Mouse (Mus musculus) right cerebral cortex, postnatal 10 days (tissue): ENCODE data around the gene Usp6nl.

Experiments used
- DNase-seq, 2 experiments: peaks; one replicate each; pipeline ENCODE4 v3.0.0; 2021; ENCODE audit warnings: low spot score in 2 of 2

Gene Usp6nl

DNA sequence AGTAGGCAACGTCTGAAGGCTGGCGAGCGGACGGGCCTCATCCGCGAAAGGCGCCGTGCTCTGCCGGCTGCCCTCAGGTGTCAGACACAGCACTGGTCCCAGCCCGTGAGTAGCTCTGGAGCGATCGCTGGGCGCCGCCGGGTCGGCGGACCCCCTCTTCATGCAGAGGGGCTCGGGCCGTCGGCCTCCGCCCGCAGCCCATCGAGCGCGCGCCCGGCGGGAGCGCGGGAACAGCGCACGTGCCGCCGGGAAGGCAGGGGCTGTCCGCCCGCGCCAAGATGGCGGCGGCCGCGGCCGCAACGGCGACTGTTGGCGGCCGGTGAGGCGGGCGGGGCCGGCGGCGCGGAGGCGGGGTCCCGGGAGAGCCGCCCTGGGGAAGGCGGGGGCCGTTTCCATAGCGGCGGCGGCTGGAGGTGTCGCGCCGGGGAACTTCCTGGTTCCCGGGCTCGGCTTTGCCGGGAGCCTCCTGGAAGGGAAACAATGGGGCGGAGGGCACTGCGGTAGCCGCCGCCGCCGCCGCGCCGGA lies at the start of gene Usp6nl:
Gene Usp6nl, plus strand, starts transcription at position 292 of the 526 bp plus-strand sequence.
- peak; percentile 85 to 87 for DNase-seq

DNA sequence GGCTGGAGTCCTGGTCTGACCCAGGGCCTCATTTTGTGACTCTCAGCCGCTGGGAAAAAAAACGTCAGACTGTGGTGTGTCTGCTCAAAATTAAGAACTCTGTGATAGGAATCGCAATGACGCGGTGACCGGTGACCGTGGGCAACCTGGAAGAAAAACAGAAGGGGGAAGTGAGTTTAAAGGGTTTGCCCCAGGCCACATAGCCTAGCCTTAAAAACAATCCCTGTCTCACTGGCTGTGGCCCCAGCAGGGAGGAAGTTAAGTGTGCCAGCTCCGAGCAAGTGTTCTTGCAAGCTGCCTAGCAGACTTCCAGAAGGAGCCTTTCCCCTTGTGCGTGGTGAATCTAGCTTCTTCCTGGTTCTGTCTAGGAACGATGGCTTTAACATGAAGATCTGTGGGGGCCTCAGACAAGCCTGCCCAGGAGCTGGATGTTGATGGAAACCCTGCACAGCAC lies 49.0 kb upstream of the Usp6nl start:
- peak; percentile 54 to 55 for DNase-seq

DNA sequence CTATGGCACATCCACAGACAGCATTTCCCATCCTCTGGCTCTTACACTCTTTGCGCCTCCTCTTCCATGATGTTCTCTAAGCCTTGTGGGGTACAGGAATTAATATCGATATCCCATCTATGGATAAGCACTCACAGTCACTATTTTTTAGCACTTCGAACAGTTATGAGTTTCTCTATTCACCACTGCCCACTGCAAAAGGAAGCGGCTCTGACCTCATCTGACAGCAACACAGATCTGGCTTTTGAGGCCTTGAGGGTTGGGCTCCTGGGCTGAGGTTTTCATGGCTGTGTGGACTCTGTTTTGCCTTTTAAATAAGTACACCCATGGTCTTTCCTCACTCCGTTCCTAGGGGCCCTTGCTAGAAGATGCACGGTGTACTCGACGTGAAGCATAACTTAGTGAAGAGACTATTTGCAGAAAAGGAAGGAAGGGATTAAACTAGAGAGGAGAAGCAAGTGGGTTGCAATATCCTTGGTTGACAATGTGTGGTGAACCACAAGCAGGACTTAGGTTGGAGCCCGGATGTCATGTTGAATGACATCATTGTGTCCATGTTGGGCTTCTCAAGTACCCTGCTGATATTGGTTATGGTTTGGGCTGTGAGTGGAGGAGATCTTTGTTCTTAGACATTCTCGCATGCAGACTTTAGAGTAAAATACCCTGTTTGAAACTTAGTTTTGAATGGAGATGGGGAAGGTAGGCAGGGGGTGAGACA lies 43.5 kb upstream of the Usp6nl start:
- DNase-seq = no peak

DNA sequence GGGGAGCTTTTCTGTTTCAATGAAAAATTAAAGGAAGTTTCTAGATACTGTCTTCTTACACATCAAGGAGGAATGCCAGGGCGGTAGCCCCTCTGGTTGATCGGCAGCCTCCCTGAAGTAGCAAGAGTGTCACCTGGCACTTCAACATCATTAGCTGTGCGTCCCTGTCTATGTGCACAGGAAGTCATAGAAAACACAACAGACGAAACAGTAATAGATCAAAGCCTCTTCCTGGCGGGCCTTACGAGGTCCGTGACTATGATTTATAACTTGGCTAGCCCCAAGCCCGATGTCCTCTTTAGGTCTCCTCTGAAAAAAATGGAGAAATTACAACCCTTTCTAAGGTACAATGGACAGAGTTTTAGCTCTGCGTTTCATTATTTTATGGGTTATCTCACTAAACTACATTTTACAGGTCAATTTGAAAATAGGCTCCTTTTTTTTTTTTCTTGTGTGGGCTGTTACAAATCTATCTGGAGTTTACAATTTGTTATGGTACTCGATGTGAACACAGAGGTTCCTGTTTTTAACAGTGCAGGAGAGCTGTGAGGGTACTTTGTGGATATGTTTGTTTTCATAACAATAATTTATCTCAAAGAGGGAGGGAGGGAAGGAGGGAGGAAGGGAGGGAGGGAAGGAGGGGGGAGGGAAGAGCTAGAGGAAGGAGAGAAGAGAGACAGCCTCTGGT lies 42.7 kb upstream of the Usp6nl start:
- no peak for DNase-seq

DNA sequence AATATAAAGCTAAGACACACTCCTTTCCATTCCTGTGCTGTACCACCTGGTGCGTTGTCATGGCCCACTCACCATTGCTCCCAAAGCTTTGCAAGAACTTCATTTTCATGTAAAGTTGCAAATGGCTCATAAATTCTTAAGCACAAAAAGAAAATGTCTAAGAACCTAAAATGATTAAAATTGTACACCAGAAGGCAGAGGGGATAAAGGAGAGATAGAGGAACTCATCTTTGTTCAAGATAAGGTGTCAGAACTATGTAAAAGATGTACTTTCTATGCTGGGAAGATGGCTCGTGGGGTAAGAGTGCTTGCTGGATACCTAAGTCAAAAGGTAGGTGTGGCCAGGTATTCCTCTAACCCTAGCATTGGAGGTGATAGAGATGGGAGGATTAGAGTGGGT lies 38.9 kb upstream of the Usp6nl start:
- DNase-seq = no peak

DNA sequence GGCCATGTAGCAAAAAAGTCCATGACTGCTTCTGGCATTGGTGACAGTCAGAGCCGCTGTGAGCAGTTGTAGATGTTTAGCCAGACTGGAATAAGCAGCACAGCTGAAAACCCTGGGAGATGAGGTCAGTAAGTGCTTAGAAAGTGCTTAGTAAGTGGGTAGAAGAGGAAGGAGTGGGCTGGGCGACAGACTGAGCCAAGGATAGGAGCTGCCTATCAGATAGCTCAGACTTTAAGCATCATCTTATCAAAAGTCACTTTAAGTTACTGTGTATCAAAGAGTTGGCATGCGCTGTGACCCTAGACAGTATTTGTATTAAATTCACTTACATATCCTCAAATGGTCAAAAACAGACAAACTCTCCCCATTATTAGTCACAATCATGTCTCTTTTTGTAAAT lies 37.7 kb upstream of the Usp6nl start:
- DNase-seq = no peak

DNA sequence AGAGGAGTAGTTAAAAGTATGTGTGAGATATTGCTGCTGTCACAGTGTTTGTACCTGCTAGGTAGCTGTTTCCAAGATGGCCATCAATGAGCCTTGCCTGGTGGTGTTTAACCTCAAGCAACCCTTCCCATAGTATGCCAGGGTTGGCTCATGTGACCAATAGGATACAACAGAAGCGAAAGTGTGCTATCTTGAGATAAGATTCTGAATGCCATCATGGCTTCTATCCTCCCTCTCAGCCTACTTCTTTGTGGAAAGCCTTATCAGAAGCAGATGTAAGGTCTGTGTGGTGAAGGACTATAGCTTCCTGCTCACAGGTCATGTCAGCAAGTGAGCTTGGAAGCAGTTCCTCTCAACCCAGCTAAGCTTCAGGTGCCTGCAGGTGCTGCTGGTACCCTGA lies 36.7 kb upstream of the Usp6nl start:
- no peak for DNase-seq

DNA sequence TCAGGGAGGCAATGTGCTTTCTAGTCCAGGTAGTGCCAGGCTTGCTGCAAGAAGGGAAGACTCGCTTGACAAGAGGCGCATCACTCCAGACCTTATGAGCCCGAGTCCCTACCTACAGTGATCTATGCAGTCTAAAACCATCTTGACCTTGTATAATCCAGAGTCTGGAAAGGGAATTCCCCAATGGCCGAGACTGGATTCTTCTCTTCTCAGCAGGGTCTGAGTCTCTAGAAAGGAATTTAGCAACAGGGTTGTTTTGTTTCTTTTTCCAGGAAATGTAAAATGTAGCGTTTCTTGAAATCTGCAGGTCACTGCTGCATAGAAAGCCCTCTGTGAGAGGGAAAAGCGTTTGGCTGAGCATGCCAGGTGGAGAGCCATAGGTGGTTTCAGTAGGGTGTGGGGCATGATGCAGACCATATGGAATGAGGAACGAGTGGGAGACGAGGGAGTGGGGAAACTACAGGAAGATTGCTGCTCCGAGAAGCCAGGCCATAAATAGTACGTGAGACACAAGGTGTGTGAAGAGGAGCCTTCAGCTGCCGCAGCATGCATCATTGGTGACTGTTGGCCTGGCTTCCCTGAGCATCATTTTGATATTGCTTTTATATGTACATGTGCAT lies 28.5 kb upstream of the Usp6nl start:
- no peak for DNase-seq

DNA sequence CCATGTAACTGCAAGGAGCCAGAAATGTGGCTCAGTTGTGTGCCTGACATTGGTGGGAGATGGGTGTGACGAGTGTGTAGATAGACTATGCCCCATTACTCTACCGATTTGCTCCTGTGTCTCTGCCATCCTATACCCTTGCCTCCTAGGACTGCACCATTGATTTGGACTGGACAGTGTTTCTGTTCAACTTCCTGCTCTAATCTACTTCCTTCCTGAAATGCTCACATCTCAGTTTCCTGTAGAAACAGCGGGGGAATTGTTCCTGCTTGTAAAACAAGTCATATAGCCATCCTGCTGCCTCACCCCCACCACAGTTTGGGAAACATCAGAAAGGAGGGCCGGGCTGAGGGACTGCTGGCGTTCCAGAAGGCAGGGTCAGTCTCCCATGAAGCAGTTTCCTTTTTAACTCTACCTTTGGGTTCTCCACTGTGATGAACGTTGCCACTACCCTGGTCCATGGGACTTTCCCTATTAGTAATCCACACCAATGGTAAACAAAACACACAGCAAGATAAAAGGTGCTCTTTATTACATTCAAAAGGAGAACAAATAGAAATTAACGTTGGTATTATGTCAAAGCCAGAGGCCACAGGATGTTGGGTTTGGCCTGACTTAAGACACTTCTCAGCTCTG lies 27.4 kb upstream of the Usp6nl start:
- DNase-seq = no peak

DNA sequence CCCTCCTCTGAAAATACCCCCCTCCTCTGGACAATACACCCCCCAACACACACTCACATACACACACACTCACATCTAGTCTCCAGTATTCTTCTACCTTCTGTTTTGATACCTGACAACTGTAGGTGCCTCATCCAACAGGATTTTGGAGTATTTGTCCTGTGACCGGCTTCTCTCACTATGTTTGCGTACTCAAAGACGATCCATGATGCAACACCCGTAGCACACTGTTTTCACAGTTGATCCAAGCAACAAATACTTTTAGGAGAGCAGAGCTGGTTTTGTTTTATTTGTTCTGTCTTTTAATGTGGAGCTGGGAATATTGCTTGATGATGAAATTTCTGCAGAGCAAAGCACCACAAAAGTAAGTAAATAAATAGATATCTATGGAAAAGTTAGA lies 17.7 kb upstream of the Usp6nl start:
- no peak for DNase-seq

DNA sequence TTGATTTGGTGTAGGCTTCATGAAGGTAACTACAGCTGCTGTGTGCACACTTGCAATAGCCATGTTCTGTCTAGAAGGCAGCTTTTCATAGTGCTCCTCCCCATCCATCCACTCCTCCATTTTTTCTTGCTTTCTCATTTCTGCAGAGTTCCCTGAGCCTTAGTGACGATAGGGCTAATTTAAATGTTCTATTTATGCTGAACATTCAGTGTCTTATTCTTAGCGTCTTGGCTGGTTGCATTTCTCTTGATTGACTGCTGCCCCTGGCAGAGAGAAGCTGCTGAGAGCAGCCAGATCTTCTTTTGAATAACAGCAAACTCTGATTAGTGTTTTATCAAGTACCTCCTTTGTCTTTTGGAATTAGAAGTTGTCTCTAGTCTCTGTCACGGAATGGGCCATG lies 15.6 kb upstream of the Usp6nl start:
- DNase-seq = peak in 1 of 2 experiments; percentile 43

DNA sequence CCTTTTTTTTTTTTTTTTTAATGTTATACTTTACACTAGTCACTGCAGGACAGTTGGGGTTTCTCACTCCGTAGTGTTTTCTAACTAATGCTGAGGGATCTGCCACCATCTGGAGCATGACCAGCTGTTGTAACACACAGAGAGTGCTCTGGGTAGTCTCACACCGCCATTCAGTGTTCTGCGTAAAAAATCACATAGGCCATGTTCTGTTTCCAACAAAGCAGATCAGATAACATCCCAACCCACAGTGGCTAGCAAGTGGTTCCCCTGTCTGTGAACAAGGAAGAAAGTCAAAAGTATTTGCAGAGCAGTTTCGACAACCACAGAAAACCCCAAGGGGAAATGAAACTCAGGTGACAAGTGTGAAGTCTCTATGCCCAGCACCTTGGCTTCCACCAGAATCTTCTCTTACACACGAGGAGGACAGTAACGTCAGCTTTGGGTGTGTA lies 13.1 kb upstream of the Usp6nl start:
- no peak for DNase-seq

DNA sequence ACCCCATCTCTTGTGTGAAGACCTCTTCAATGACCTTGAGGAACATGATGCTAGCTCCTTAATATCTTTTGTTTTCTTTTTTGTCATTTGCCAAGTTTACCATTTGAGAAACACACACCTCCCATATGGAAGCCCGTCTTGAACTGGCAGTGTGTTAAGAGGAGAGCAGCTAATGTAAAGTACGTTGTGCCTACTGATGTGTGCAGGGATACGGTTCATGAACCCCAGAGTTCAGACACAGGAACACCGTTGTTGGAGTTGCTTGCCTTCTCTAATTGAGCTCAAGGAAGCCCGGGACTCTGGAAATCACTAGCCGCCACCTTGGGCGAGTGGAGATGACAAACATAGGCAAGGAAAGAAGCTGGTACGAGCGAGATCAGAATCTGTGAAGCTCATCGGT lies 9.7 kb upstream of the Usp6nl start:
- DNase-seq = no peak

DNA sequence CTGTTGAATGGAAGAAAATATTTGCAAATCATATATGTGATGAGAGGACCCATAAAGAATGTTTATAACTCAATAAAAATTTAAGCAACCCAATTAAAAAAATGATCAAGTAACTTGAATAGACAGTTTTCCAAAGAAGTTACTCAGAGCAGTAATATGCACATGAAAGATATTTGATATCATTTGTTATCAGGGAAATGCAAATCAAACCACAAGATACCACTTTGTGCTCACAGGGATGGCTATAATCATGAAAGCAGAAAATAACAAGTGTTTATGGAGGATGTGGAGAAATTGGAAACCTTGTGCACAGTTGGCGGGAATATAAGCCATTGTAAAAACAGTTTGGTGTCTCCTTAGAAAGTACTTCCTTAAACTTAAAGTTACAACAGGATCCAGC lies 8.7 kb upstream of the Usp6nl start:
- DNase-seq = no peak

DNA sequence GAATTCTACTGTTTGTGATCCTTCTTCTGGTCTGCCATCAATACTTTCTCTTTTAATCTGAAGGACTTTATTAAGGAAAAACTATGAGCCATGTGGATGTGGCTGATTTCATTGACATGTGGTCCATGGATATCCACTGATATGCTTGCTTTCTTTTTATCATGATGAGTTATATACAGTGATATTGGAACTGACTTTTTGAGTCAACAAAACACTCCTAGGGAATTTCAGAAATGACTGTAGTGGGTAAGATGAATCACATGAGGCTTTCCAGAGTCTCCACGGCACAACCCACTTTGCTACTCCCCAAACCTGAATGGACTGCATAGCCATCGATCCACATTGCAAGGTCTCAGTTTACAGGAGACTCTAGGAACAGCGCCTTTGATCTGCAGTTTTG lies 2.3 kb upstream of the Usp6nl start:
- no peak for DNase-seq

DNA sequence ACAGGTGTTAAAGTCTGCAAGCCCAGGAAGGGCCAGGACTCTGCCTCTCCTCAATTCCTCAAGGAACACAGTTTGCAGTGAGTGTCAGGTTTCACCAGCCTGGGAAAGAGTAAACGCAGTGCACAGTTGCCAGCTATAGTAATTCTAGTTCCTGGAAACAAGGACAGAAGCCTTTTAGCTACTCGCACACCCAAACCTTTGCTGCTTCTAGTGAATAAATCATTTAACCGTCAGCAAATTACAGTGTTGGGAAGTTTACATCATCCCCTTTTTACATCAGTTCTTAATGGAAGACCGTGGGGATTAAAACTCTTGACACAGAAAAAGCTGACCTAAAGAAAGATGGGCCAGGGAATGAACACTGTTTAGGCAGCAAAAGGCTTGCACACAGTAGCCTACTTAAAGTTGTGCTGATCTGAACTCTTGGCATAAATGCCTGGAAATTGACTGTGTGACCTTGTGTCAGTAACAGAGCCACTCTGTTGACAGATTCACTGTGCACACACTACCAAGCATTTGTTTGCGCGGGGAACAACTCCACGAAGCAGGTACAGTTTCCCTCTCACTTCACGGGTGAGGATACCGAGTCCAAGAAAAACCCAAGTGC lies 595 bp upstream of the Usp6nl start:
- no peak for DNase-seq

DNA sequence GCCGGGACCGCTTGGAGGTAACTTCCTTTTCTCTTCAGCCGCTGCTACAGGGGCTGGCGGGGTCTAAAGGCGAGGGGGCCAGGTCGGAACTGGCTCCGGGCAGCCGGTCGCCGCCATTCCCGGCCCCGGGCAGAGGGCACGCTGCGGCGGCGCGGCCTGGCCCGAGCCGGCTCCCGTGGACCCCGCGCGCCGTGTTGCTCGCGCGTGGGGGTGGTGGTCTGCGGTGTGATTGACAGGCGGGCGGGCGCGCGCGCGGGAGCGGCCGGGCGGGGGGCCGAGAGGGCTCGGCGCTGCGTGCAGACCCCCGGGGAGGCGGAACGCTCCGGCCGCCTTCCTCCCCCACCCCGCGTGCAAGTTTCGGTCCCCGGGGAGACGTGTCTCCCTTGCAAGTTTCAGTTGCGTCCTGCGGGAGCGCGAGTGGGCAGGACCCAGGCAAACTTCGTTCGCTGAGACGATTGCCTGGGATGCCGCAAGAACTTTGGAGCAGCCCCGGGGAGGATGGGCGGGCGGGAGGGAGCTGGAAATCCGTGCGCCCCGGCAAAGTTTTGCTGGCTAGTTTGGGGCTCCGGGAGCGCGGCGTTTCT lies 563 bp downstream of the Usp6nl start:
- DNase-seq = peak; percentile 60 to 65

DNA sequence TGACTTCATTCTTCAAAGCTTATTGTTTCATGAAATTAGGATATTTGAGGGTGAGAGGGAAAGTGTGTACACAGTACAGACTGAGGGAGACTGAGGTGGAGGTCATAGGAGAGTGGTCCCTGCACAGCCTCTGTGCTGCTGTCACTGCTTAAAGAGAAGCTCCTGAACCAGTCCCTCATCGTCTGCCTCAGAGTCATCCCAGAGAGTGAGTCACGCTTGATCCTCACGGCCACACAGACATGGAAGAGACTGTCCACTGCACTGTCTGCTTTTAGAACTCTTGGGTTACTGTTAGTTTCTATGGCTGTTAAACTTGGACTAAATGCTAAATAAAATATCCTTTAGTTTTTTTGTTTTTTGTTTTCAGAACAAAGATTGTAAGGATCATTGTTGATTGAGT lies 3.2 kb downstream of the Usp6nl start:
- DNase-seq = no peak

DNA sequence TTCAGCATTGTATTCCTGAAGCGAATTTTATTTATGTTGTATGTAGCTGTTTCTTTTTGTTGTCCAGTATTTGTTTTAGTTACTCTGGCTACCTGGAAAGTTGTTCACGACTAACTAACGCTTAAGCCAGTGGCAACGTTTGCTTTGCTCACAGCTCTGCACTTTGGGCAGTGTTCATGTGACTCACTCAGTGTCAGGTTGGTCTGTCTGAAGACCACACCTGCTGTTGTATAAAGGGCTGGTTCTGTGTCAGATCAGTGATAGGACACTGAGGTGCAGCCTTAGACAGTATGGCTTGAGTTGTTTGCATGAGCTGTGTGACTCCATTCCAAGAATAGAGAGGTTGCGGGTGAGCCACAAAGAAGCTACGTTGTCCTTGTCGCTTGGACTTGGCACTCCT lies 6.5 kb downstream of the Usp6nl start:
- DNase-seq = no peak

DNA sequence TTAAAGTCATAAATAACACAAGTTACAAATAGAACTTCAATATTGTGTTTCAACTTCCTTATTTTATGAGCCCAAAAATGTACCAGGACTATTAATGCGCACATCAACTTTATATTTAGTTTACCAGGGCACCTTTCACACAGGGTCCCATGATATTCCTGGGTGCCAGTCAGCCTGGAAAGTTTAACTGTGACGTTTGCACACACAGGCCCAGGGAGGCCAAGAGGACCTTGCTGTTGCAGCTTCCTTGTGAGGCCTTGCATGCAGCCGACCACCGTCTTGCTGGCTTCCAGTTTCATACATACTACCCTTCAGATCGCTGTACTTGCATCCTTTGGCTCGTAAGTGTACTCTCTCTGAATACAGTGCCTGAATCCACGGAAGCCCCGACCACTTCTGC lies 8.3 kb downstream of the Usp6nl start:
- DNase-seq = no peak

DNA sequence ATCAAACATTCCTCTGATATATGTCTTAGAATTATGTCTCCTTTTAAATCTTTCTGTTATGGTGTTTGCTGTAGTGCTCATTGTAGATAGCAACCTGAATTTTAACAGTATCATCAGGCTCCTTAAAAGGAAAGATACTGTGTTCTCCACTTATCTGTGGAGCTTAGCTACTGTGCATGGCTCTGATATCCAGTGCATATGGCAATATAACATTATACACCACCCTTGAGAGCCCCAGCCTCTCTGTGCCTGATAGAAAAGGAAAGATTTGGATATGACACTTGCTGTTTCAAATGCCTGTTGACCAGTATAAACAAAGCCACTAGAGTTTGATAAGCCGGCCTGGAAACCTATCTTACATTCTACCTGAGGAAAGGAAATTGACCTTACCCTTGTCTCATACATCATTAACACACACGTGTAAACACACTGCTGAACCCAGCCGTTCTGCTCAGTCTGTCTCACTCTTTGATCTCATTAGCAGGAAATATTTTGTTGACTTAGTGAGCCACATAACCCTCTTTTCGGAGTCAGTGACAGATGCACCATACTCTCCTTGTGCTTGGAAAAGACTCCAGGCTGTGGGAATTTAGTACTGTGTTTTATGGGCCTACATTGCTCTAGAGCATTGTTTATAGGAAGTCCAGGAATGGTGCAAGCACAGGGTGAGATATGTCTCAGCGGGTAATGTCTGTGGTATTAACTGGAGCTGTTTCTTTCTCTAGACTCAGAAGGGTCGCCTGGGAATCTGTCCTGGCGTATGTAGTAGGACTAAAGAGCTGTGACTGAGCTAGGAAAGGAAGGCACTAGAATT lies 9.1 kb downstream of the Usp6nl start:
- no peak for DNase-seq
